Mouse (Mus musculus) heart, embryonic 11.5 days (tissue): Measurements from ENCODE around the gene Ptgr1. TPM values are rescaled to one million over a fixed set of nuclear protein-coding genes. Genes with fewer than 3 reads are reported as not detected.

Source experiments
- ATAC-seq: fragments of 200-750 bp; cut with Nextera tagmentation; replicated peaks from 2 replicates; pipeline ENCODE4 v1.8.0; 2017; ENCODE audit warnings: moderate library complexity; ENCODE audit not compliant: insufficient number of reproducible peaks, low FRiP score, low TSS enrichment
- H3K27ac ChIP-seq: fragments of 300-500 bp; sonication (generic); 2 replicates; pipeline ENCODE4 v1.5.1; 2014; ENCODE audit warnings: mild to moderate bottlenecking, low read depth, low read length
- H3K27me3 ChIP-seq: fragments of 300-500 bp; sonication (generic); 2 replicates; pipeline ENCODE4 v1.6.1; 2014; ENCODE audit warnings: mild to moderate bottlenecking, low read length, mixed read lengths; ENCODE audit not compliant: control insufficient read depth, insufficient read depth
- H3K36me3 ChIP-seq: fragments of 300-500 bp; sonication (generic); 2 replicates; pipeline ENCODE4 v1.6.1; 2014; ENCODE audit warnings: mild to moderate bottlenecking, low read length, moderate library complexity, mixed read lengths; ENCODE audit not compliant: control insufficient read depth, insufficient read depth
- H3K4me1 ChIP-seq: fragments of 300-500 bp; sonication (generic); 2 replicates; pipeline ENCODE4 v1.6.1; 2014; ENCODE audit warnings: low read length; ENCODE audit not compliant: control insufficient read depth, insufficient read depth
- H3K4me2 ChIP-seq: fragments of 300-500 bp; sonication (generic); 2 replicates; pipeline ENCODE4 v1.6.1; 2014; ENCODE audit warnings: mild to moderate bottlenecking, moderate library complexity
- H3K4me3 ChIP-seq: fragments of 300-500 bp; sonication (generic); 2 replicates; pipeline ENCODE4 v1.5.1; 2014; ENCODE audit warnings: low read depth, low read length
- H3K9ac ChIP-seq: fragments of 300-500 bp; sonication (generic); 2 replicates; pipeline ENCODE4 v1.6.1; 2014; ENCODE audit warnings: mild to moderate bottlenecking, low read depth, low read length, moderate library complexity
- H3K9me3 ChIP-seq: fragments of 300-500 bp; sonication (generic); replicated peaks from 2 replicates; pipeline ENCODE4 v1.6.1; 2016; ENCODE audit warnings: low read length; ENCODE audit not compliant: control insufficient read depth
- WGBS: fragments of 180-500 bp; shearing (Covaris S2); extraction: QIAGEN DNeasy Blood & Tissue Kit; methylation state at CpG from one replicate; pipeline ENCODE4 v1.1.7; 2014; ENCODE audit not compliant: insufficient replicate concordance; 5-methylcytosine and 5-hydroxymethylcytosine counted together
- polyA plus RNA-seq: library from polyadenylated mRNA; unstranded; fragments of >200 nt; fragmentation: Nextera tagmentation; extraction: Ambion mirVana; gene quantifications from 2 replicates; pipeline ENCODE4 v1.2.1, GENCODE M21; 2014

The Ptgr1 gene
- polyA plus RNA-seq, 1 experiment from 2014 or later = 11.3 TPM

DNA sequence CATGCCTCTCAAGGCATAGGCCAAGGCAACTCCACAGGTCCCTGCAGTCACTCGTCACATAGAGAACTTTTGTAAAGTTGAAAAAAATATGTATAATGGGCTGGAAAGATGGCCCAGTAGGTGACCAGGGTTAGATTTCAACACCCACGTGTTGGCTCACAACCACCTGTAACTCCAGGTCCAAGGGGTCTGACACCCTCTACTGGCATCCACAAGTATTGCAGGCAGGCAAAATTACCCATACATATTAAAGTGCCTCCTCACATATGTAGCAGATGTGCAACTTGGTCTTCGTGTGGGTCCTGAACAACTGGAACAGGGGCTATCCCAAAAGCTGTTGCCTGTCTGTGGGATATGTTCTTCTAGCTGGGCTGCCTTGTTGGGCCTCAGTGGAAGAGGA, 59.3 kb downstream of the Ptgr1 start:
- no peak for ATAC-seq
- H3K36me3 ChIP-seq = no peaks in the 10 kb centered on the region
- no peaks in the 10 kb centered on the region for H3K4me1 ChIP-seq
- 67% methylated on average over 3 of the region's 3 CpGs for WGBS
- H3K4me3 ChIP-seq = no peak overlapping the region
- H3K27ac ChIP-seq = no peak overlapping the region
- no peak overlapping the region for H3K4me2 ChIP-seq
- no peak overlapping the region for H3K9ac ChIP-seq
- H3K27me3 ChIP-seq = 0 out of 2 replicates have a peak, but pooled peaks cover 3% of the 10 kb centered on the region
- H3K9me3 ChIP-seq = no peaks in the 10 kb centered on the region

DNA sequence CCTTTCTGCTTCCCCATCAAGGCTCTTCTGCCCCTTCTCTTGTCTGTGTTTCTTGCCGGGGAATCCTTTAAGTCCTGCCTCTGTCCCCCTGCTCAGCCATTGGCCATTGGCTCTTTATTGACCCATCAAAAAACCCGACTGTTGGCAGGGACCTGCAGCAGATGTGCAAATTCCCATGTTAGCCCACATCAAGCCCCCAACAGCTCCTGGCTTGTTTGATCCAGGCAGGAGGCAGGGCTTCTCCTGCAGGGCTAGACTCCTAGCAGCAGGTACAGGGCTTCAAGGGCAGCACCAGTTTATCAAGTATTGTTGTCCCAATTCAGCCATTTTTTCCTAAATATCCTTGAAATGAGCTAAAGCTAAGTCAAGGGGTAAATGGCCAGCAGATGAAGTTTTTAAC, 60.8 kb downstream of the Ptgr1 start:
- WGBS = 37% methylated on average over 2 of the region's 2 CpGs
- H3K4me2 ChIP-seq = no peak overlapping the region
- no peak overlapping the region for H3K4me3 ChIP-seq
- no peaks in the 10 kb centered on the region for H3K4me1 ChIP-seq
- H3K9ac ChIP-seq = no peak overlapping the region
- no peaks in the 10 kb centered on the region for H3K36me3 ChIP-seq
- ATAC-seq = no peak
- no peak overlapping the region for H3K27ac ChIP-seq
- H3K9me3 ChIP-seq = no peaks in the 10 kb centered on the region
- 0 out of 2 replicates have a peak, but pooled peaks cover 3% of the 10 kb centered on the region for H3K27me3 ChIP-seq

- no peaks in the 10 kb centered on the region for H3K4me1 ChIP-seq
- H3K4me2 ChIP-seq = no peak overlapping the region
- H3K4me3 ChIP-seq = no peak overlapping the region
- H3K9me3 ChIP-seq = no peaks in the 10 kb centered on the region
- H3K27ac ChIP-seq = no peak overlapping the region
- 0 out of 2 replicates have a peak, but pooled peaks cover 3% of the 10 kb centered on the region for H3K27me3 ChIP-seq
- 29% methylated on average over 5 of the region's 5 CpGs for WGBS
- H3K36me3 ChIP-seq = no peaks in the 10 kb centered on the region
- H3K9ac ChIP-seq = no peak overlapping the region
- no peak for ATAC-seq
Observed at GRCm38 (mm10) chr4:58925664-58926063, 61.3 kb downstream of the Ptgr1 start.

DNA sequence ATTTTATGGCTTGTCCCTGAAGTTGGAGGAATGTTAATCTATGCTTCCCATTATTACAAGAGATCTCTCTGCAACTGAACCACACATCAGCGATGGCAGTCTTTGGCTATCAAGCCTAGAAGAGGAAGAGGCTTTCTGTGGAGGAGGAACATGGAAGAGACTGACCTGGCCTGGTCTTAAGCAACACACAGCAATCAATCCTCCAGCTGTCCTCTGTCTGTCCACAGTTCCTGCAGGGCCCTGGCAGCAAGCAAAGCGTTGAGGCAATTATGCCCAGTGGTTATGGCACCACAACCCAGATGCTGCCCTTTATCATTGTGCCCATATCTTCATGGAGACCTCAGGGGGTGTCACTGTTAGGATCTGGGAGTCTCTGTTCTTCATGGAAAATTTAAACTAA, 63.0 kb downstream of the Ptgr1 start:
- H3K36me3 ChIP-seq = no peaks in the 10 kb centered on the region
- H3K27ac ChIP-seq = no peak overlapping the region
- WGBS = 79% methylated on average over 2 of the region's 2 CpGs
- no peak for ATAC-seq
- H3K4me1 ChIP-seq = no peaks in the 10 kb centered on the region
- H3K9me3 ChIP-seq = no peaks in the 10 kb centered on the region
- no peak overlapping the region for H3K4me2 ChIP-seq
- H3K4me3 ChIP-seq = no peak overlapping the region
- H3K27me3 ChIP-seq = 0 out of 2 replicates have a peak, but pooled peaks cover 3% of the 10 kb centered on the region
- H3K9ac ChIP-seq = no peak overlapping the region

Other genes starting within 250 kb of the Ptgr1 start
- gene Olfr267, start 199.4 kb downstream of the Ptgr1 start, polyA plus RNA-seq = 0.11 TPM in 1 of 2 replicates, not detected in the other
- 28.4 and 33.3 TPM in 2 replicates for gene Ecpas, start 74.4 kb downstream of the Ptgr1 start, polyA plus RNA-seq
- gene Zkscan16, start 43.5 kb downstream of the Ptgr1 start, polyA plus RNA-seq = 0.20 and 0.49 TPM in 2 replicates
- gene Dnajc25, start 7.9 kb upstream of the Ptgr1 start, polyA plus RNA-seq = 5.9 and 10.6 TPM in 2 replicates
- gene Gm20503, start 16.1 kb upstream of the Ptgr1 start, polyA plus RNA-seq = 7.2 and 9.2 TPM in 2 replicates
- 54.1 and 59.8 TPM in 2 replicates for gene Gng10, start 48.0 kb upstream of the Ptgr1 start, polyA plus RNA-seq
- gene AI481877, start 151.9 kb upstream of the Ptgr1 start, polyA plus RNA-seq = not detected in 2 replicates
- 10.7 and 14.8 TPM in 2 replicates for gene Ugcg, start 202.1 kb upstream of the Ptgr1 start, polyA plus RNA-seq